10 mouse cellular contexts compared by ENCODE assay signal in the genomic region with DNA sequence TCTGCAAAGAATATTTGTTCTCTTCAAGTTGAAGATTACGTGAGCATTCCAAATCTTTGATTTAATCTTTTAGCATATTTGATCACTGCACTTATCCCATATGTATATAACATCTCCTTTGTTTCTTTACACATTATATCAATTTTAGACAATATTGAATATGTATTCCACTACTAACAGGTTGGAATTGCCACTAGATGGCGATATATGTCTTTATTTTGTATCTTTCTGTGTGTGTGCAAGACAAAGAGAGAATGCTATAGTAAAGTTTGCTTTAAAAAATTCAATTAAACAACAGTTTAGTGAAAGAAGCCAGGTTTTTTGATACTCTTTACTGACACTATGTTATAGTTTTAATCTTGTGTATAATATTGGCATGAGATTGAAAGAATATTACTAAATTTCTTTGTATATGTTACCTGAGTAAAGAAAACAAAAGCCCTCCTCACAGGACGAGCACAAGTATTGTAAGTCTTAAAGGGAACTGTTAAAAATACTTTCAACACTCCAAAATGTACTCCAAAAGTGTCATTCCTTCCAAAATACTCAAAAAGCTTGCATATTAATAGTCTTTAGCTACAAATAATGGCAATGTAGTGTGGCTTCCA. TPM values are rescaled to one million over a fixed set of nuclear protein-coding genes. Genes with fewer than 3 reads are reported as not detected.
DNase-seq lines count a peak whose midpoint lies in the region; ATAC-seq lines count a peak whose summit lies in the region.
"Had no signal": no experiment of that assay in that cellular context is flagged by ENCODE, and none has a peak within 500 bp of the region (broad histone marks: within the 10 kb centered on the region; RNA-seq: fewer than 3 reads in every experiment).

No protein-coding gene starts in this region.

- H3K36me3 ChIP-seq in forebrain, embryonic 14.5 days (ENCODE audit: control insufficient read depth, insufficient read depth, low read length), result no peaks in the 10 kb centered on the region
- no peaks in the 10 kb centered on the region for H3K36me3 ChIP-seq in neural tube, embryonic 13.5 days
- H3K36me3 ChIP-seq: heart, embryonic 13.5 days had no signal

- H3K4me1 ChIP-seq in forebrain, embryonic 14.5 days (ENCODE audit: control insufficient read depth, insufficient read depth, low read length), result no peaks in the 10 kb centered on the region
- no peaks in the 10 kb centered on the region; the same call in 1 of the 2 replicates for H3K4me1 ChIP-seq in neural tube, embryonic 13.5 days (replicated peaks)
- H3K4me1 ChIP-seq: heart, embryonic 13.5 days had no signal

- H3K9ac ChIP-seq in forebrain, embryonic 14.5 days (ENCODE audit: low read length), result no peak overlapping the region
- H3K9ac ChIP-seq in neural tube, embryonic 13.5 days, result no peak overlapping the region
- H3K9ac ChIP-seq: heart, embryonic 13.5 days had no signal

- H3K4me2 ChIP-seq in forebrain, embryonic 14.5 days (ENCODE audit: low read length), result no peak overlapping the region
- no peak overlapping the region for H3K4me2 ChIP-seq in neural tube, embryonic 13.5 days
- H3K4me2 ChIP-seq: heart, embryonic 13.5 days had no signal

- intact Hi-C loops in left cerebral cortex, postnatal 25 days (cut with DNase I), result loop anchor here (2.0 kb wide), 1 partner anchor 1797 kb away; no protein-coding TSS in a partner anchor
- intact Hi-C loops in gastrocnemius, postnatal 36 days (cut with DNase I), result loop anchor here (5.0 kb wide), 1 partner anchor 1797 kb away; no protein-coding TSS in a partner anchor

- H3K27ac ChIP-seq in forebrain, embryonic 14.5 days (ENCODE audit: low read depth, low read length), result no peak overlapping the region
- H3K27ac ChIP-seq in neural tube, embryonic 13.5 days (replicated peaks), result no peak overlapping the region
- H3K27ac ChIP-seq: heart, embryonic 13.5 days had no signal

- H3K9me3 ChIP-seq in forebrain, embryonic 14.5 days (replicated peaks; ENCODE audit: control insufficient read depth, low read length), result no peaks in the 10 kb centered on the region
- no peaks in the 10 kb centered on the region for H3K9me3 ChIP-seq in neural tube, embryonic 13.5 days
- H3K9me3 ChIP-seq: heart, embryonic 13.5 days had no signal

- WGBS in forebrain, embryonic 14.5 days, result 47% methylated on average over 3 of the region's 3 CpGs
- 51% methylated on average over 3 of the region's 3 CpGs for WGBS in neural tube, embryonic 13.5 days

- peak; percentile 90 for ATAC-seq in forebrain, embryonic 14.5 days
- peak; percentile 88 for ATAC-seq in neural tube, embryonic 13.5 days (ENCODE audit: low read depth)
- ATAC-seq in megakaryocyte, adult 5-6 weeks (ENCODE audit: poor library complexity, severe bottlenecking), result no peak

- peak; percentile 11 to 52 for DNase-seq in left cerebral cortex, postnatal 25 days (ENCODE audit: low spot score in 2 of 2)
- DNase-seq in left cerebral cortex, adult 9 months (ENCODE audit: low spot score in 2 of 2), result no peak
- DNase-seq in WW6 (ENCODE audit: low read depth, low spot score), result peak; percentile 14
- peak; percentile 90 for DNase-seq in forebrain, embryonic 14.5 days (ENCODE audit: low spot score)
- no peak for DNase-seq in right cerebral cortex, postnatal 36 days (ENCODE audit: low spot score in 2 of 2)
- DNase-seq in gastrocnemius, postnatal 36 days, result no peak

- H3K27me3 ChIP-seq in forebrain, embryonic 14.5 days (replicated peaks; ENCODE audit: control insufficient read depth, insufficient read depth, low read length), result no peaks in the 10 kb centered on the region
- H3K27me3 ChIP-seq in neural tube, embryonic 13.5 days, result no peaks in the 10 kb centered on the region
- H3K27me3 ChIP-seq: heart, embryonic 13.5 days had no signal

- no peak overlapping the region for H3K4me3 ChIP-seq in forebrain, embryonic 14.5 days (ENCODE audit: low read depth, low read length)
- no peak overlapping the region for H3K4me3 ChIP-seq in neural tube, embryonic 13.5 days
- H3K4me3 ChIP-seq: heart, embryonic 13.5 days had no signal

RNA-seq across cellular contexts. Expression of gene Anxa10, which starts 42.7 kb away (rescaled TPM):
- not detected for total RNA-seq in left cerebral cortex, postnatal 25 days (2021)
- not detected in 2 replicates for polyA plus RNA-seq in forebrain, embryonic 14.5 days (2014; fragmentation: Nextera tagmentation; extraction: Ambion mirVana)
- polyA plus RNA-seq in neural tube, embryonic 13.5 days (2015; fragmentation: Nextera tagmentation; extraction: Ambion mirVana), result not detected in 2 replicates
- not detected for total RNA-seq in gastrocnemius, postnatal 36 days (2021)
- not detected in 2 replicates for total RNA-seq in megakaryocyte, adult 5-6 weeks (2015)
- total RNA-seq in megakaryocyte, adult 5-6 weeks (2017), result not detected in 2 replicates
- total RNA-seq: neutrophil, adult 5-6 weeks had no signal
- polyA plus RNA-seq: heart, embryonic 13.5 days had no signal

Comparison
In these comparisons a context has a peak if more than half of its experiments do, and no peak if none do; other contexts are left out.
1. DNase-seq: peak in left cerebral cortex, postnatal 25 days (2 of 2), WW6 (single experiment) and forebrain, embryonic 14.5 days (single experiment); none in left cerebral cortex, adult 9 months (0 of 2), right cerebral cortex, postnatal 36 days (0 of 2) and gastrocnemius, postnatal 36 days (0 of 2).